In genomic region chr8:119661081-119661480, GRCm38 (mm10) we compare ENCODE assay signal across 10 mouse cellular contexts. TPM values are rescaled to one million over a fixed set of nuclear protein-coding genes. Genes with fewer than 3 reads are reported as not detected.
DNase-seq lines count a peak whose midpoint lies in the region; ATAC-seq lines count a peak whose summit lies in the region.
"Had no signal": no experiment of that assay in that cellular context is flagged by ENCODE, and none has a peak within 500 bp of the region (broad histone marks: within the 10 kb centered on the region; RNA-seq: fewer than 3 reads in every experiment).

No protein-coding gene starts in this region.

- H3K27ac ChIP-seq in brown adipose tissue, adult 24 weeks (replicated peaks; ENCODE audit: low read depth, low read length): 0 out of 2 replicates have a peak overlapping the region, but pooled peaks have one; percentile 19
- no peak overlapping the region for H3K27ac ChIP-seq in intestine, embryonic 14.5 days (ENCODE audit: low read depth)
- no peak overlapping the region for H3K27ac ChIP-seq in liver, embryonic 16.5 days (ENCODE audit: low read length)
- H3K27ac ChIP-seq: macrophage had no signal

- no peak overlapping the region for H3K4me2 ChIP-seq in intestine, embryonic 14.5 days (ENCODE audit: low read length)
- H3K4me2 ChIP-seq in liver, embryonic 16.5 days (ENCODE audit: low read depth, low read length): no peak overlapping the region

- H3K4me1 ChIP-seq in brown adipose tissue, adult 24 weeks (ENCODE audit: control insufficient read depth, insufficient read depth, insufficient read length, low read length): no peaks in the 10 kb centered on the region
- peaks cover 19% of the 10 kb centered on the region for H3K4me1 ChIP-seq in intestine, embryonic 14.5 days (replicated peaks; ENCODE audit: control insufficient read depth, insufficient read depth, low read length)
- no peaks in the 10 kb centered on the region for H3K4me1 ChIP-seq in liver, embryonic 16.5 days (ENCODE audit: control insufficient read depth, low read depth, low read length)

- DNase-seq in cerebellum, adult 18-20 months: peak; percentile 21 to 34
- no peak for DNase-seq in cerebellum, adult 9-10 months
- DNase-seq in gastrocnemius, postnatal 4 days (ENCODE audit: low spot score in 2 of 2): peak; percentile 57 to 72
- DNase-seq in intestine, embryonic 14.5 days (ENCODE audit: low spot score): peak; percentile 69
- peak; percentile 77 for DNase-seq in skeletal muscle tissue, adult 2 months (ENCODE audit: low read depth, low spot score)
- no peak for DNase-seq in layer of hippocampus, adult 9-10 months (ENCODE audit: low spot score)

- ATAC-seq in intestine, embryonic 14.5 days (replicated peaks; ENCODE audit: low FRiP score, low TSS enrichment, low read depth): 0 out of 2 replicates have a peak, but pooled peaks have one; percentile 28
- ATAC-seq in liver, embryonic 16.5 days (ENCODE audit: low read depth): peak; percentile 41

- 12% methylated on average over 9 of the region's 9 CpGs for WGBS in intestine, embryonic 14.5 days
- WGBS in liver, embryonic 16.5 days (ENCODE audit: insufficient replicate concordance): 28% methylated on average over 9 of the region's 9 CpGs

- no peaks in the 10 kb centered on the region for H3K27me3 ChIP-seq in intestine, embryonic 14.5 days (replicated peaks; ENCODE audit: control insufficient read depth, insufficient read depth, low read length)
- no peaks in the 10 kb centered on the region for H3K27me3 ChIP-seq in liver, embryonic 16.5 days (ENCODE audit: control insufficient read depth, insufficient read depth, low read depth, low read length)

- no peaks in the 10 kb centered on the region for H3K9me3 ChIP-seq in intestine, embryonic 14.5 days (ENCODE audit: control insufficient read depth, low read length)
- no peaks in the 10 kb centered on the region for H3K9me3 ChIP-seq in liver, embryonic 16.5 days (replicated peaks; ENCODE audit: control insufficient read depth, low read length)

- no peaks in the 10 kb centered on the region for H3K36me3 ChIP-seq in intestine, embryonic 14.5 days (ENCODE audit: control insufficient read depth, insufficient read depth, low read length)
- H3K36me3 ChIP-seq in liver, embryonic 16.5 days (ENCODE audit: control insufficient read depth, insufficient read depth): no peaks in the 10 kb centered on the region

- H3K4me3 ChIP-seq in brown adipose tissue, adult 24 weeks (ENCODE audit: insufficient read depth, low read depth, low read length): no peak overlapping the region
- H3K4me3 ChIP-seq in intestine, embryonic 14.5 days (ENCODE audit: low read depth, low read length): no peak overlapping the region
- no peak overlapping the region for H3K4me3 ChIP-seq in liver, embryonic 16.5 days (ENCODE audit: low read depth, low read length)

- no peak overlapping the region for H3K9ac ChIP-seq in intestine, embryonic 14.5 days (ENCODE audit: low read length)
- no peak overlapping the region for H3K9ac ChIP-seq in liver, embryonic 16.5 days (ENCODE audit: low read depth, low read length)

RNA-seq across cellular contexts. Expression of gene Wfdc1, which starts 5.1 kb away (rescaled TPM):
- 1.7 and 3.0 TPM in 2 replicates for polyA plus RNA-seq in brown adipose tissue, adult 24 weeks (2012; ENCODE audit: insufficient read depth, insufficient read length, missing spikeins)
- total RNA-seq in gastrocnemius, postnatal 4 days (2021): 10 to 100 TPM; 56.9 to 59.7 TPM
- polyA plus RNA-seq in intestine, embryonic 14.5 days (2014; fragmentation: Nextera tagmentation; extraction: Ambion mirVana): 4.1 and 4.6 TPM in 2 replicates
- 2.3 and 2.7 TPM in 2 replicates for polyA plus RNA-seq in liver, embryonic 16.5 days (2015; fragmentation: Nextera tagmentation; extraction: Ambion mirVana)
- polyA plus RNA-seq: C2C12, macrophage had no signal

RNA-seq across cellular contexts. Expression of gene Kcng4, which starts 25.6 kb away (rescaled TPM):
- 1.9 TPM in 2 replicates for polyA plus RNA-seq in brown adipose tissue, adult 24 weeks (2012; ENCODE audit: insufficient read depth, insufficient read length, missing spikeins)
- under 1 TPM; 0.17 to 0.29 TPM for total RNA-seq in gastrocnemius, postnatal 4 days (2021)
- 0.11 TPM in 2 replicates for polyA plus RNA-seq in intestine, embryonic 14.5 days (2014; fragmentation: Nextera tagmentation; extraction: Ambion mirVana)
- polyA plus RNA-seq in liver, embryonic 16.5 days (2015; fragmentation: Nextera tagmentation; extraction: Ambion mirVana): not detected in 2 replicates
- polyA plus RNA-seq: C2C12, macrophage had no signal

RNA-seq across cellular contexts. Expression of gene Atp2c2, which starts 38.7 kb away (rescaled TPM):
- not detected in 2 replicates for polyA plus RNA-seq in brown adipose tissue, adult 24 weeks (2012; ENCODE audit: insufficient read depth, insufficient read length, missing spikeins)
- total RNA-seq in gastrocnemius, postnatal 4 days (2021): not detected
- 3.1 and 3.6 TPM in 2 replicates for polyA plus RNA-seq in intestine, embryonic 14.5 days (2014; fragmentation: Nextera tagmentation; extraction: Ambion mirVana)
- polyA plus RNA-seq in liver, embryonic 16.5 days (2015; fragmentation: Nextera tagmentation; extraction: Ambion mirVana): 0.19 and 0.27 TPM in 2 replicates
- polyA plus RNA-seq: macrophage had no signal

RNA-seq across cellular contexts. Expression of gene Adad2, which starts 48.5 kb away (rescaled TPM):
- not detected in 2 replicates for polyA plus RNA-seq in brown adipose tissue, adult 24 weeks (2012; ENCODE audit: insufficient read depth, insufficient read length, missing spikeins)
- total RNA-seq in gastrocnemius, postnatal 4 days (2021): not detected
- 0.09 TPM in 1 of 2 replicates, not detected in the other for polyA plus RNA-seq in intestine, embryonic 14.5 days (2014; fragmentation: Nextera tagmentation; extraction: Ambion mirVana)
- polyA plus RNA-seq in liver, embryonic 16.5 days (2015; fragmentation: Nextera tagmentation; extraction: Ambion mirVana): not detected in 2 replicates
- polyA plus RNA-seq: C2C12, macrophage had no signal

RNA-seq across cellular contexts. Expression of gene Taf1c, which starts 56.1 kb away (rescaled TPM):
- polyA plus RNA-seq in brown adipose tissue, adult 24 weeks (2012; ENCODE audit: insufficient read depth, insufficient read length, missing spikeins): 0.92 and 1.8 TPM in 2 replicates
- total RNA-seq in gastrocnemius, postnatal 4 days (2021): 1 to 10 TPM; 5.8 to 6.1 TPM
- polyA plus RNA-seq in intestine, embryonic 14.5 days (2014; fragmentation: Nextera tagmentation; extraction: Ambion mirVana): 12.6 and 13.0 TPM in 2 replicates
- 5.3 and 5.5 TPM in 2 replicates for polyA plus RNA-seq in liver, embryonic 16.5 days (2015; fragmentation: Nextera tagmentation; extraction: Ambion mirVana)

Comparison
In these comparisons a context has a peak if more than half of its experiments do, and no peak if none do; other contexts are left out.
1. DNase-seq: peak in cerebellum, adult 18-20 months (2 of 2), gastrocnemius, postnatal 4 days (2 of 2), intestine, embryonic 14.5 days (single experiment) and skeletal muscle tissue, adult 2 months (single experiment); none in cerebellum, adult 9-10 months (single experiment) and layer of hippocampus, adult 9-10 months (single experiment).